Mouse (Mus musculus) urinary bladder, adult 18-20 months (tissue): ENCODE results near the gene Tnnt1.

Experiments
- DNase-seq, 2 experiments: peaks; one replicate each; pipeline ENCODE4 v3.0.0; 2022; ENCODE audit warnings: low spot score in 2 of 2, mixed read lengths in 2 of 2

Tnnt1 gene

GRCm38 (mm10) chr7:4497271-4497903, 18.8 kb downstream of the Tnnt1 start:
- DNase-seq, result no peak

- DNase-seq, result no peak
Observed at GRCm38 (mm10) chr7:4496468-4496867, 19.7 kb downstream of the Tnnt1 start.

- no peak for DNase-seq
Observed at GRCm38 (mm10) chr7:4493991-4494390, 22.2 kb downstream of the Tnnt1 start.

GRCm38 (mm10) chr7:4492284-4493224, 23.6 kb downstream of the Tnnt1 start:
- no peak for DNase-seq

- no peak for DNase-seq
Observed at GRCm38 (mm10) chr7:4491308-4491707, 24.9 kb downstream of the Tnnt1 start.

GRCm38 (mm10) chr7:4482281-4482680, 33.9 kb downstream of the Tnnt1 start:
- no peak for DNase-seq

GRCm38 (mm10) chr7:4479674-4480073, 36.5 kb downstream of the Tnnt1 start:
- no peak for DNase-seq

GRCm38 (mm10) chr7:4478796-4479291, 37.3 kb downstream of the Tnnt1 start:
- DNase-seq, result no peak

- peak; percentile 53 to 72 for DNase-seq
Observed at GRCm38 (mm10) chr7:4478021-4478795, 38.0 kb downstream of the Tnnt1 start.

- no peak for DNase-seq
Observed at GRCm38 (mm10) chr7:4473940-4474339, 42.2 kb downstream of the Tnnt1 start.

GRCm38 (mm10) chr7:4471179-4471555, 45.0 kb downstream of the Tnnt1 start:
- DNase-seq, result peak; percentile 79 to 84

GRCm38 (mm10) chr7:4470275-4471178, 45.7 kb downstream of the Tnnt1 start:
- peak; percentile 56 to 65 for DNase-seq

- no peak for DNase-seq
Observed at GRCm38 (mm10) chr7:4467801-4468200, 48.4 kb downstream of the Tnnt1 start.

- DNase-seq, result peak; percentile 55 to 72
Observed at GRCm38 (mm10) chr7:4464194-4464824, 51.9 kb downstream of the Tnnt1 start.

GRCm38 (mm10) chr7:4460576-4461434, 55.4 kb downstream of the Tnnt1 start, which contains the start of gene Eps8l1:
Gene Eps8l1, plus strand, starts transcription at chr7:4460674.
- no peak for DNase-seq
